Mouse (Mus musculus) monocyte, adult 2 months (primary cell): ENCODE data around the gene Gm9833.
"Not testable (repeated sequence)": the region's sequence is repeated elsewhere in the genome, so short reads cannot be mapped to it uniquely, and the experiment has no call there.

Experiments used
- DNase-seq, 2 experiments: peaks; one replicate each; pipeline ENCODE4 v3.0.0; 2022; ENCODE audit warnings: low spot score in 2 of 2, low read depth in 1 of 2

Gm9833 gene

DNA sequence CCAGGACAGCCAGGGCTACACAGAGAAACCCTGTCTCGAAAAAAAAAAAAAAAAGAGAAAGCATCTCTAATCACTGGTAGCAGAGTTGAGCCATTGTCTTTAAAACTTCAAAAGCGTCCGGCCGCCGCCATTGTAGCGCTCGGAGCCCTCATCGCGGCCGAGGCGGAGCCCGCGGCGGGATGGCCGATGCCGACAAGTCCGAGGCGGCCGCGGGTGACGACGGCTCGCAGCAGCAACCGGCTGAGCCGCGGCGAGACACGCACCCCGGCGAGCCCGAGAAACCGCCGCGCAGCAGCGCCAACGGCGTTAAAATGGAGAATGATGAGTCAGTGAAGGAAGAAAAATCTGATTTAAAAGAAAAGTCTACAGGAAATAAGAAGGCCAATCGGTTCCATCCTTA, at the start of gene Gm9833:
Gm9833 (plus strand) TSS at position 117 of the 400 bp plus-strand sequence.
- DNase-seq, result not testable (repeated sequence)

DNA sequence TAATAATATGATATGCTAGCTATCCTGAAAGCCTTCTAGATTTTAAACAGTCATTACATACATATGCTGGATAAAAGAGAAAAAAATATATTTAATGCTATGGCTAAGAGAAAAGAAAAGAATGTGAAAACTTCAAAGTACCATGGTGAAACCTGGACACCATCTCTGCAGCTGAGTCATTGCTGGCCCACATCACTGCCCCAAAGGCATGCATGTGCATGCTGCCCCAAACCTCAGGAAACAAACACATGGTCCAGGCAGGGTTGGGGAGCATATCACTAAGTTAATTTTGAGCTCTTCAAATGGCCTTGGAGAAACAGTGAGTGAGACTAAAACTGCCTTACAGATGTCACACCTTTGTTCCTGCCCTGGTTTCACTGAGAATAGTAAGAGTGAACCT, 17.8 kb upstream of the Gm9833 start:
- DNase-seq, result no peak

DNA sequence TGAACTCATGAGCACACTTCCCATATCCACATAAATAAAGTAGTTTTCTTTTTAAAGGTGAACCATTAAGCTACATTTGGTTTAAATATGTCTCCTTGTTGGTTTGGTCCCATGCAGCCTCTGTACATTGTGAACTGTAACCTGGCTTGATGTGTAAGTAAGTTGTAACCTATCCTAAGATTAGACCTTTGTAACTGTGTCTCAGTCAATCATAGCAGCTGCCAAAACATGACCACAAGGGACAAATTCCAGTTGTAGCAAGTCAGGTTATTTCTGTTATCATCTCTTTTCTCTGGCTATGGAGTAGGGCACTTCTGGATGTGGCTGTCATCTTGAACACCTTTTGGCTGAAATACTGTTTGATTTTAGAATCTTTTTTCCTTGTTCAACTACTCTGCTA, 12.1 kb upstream of the Gm9833 start:
- no peak for DNase-seq

DNA sequence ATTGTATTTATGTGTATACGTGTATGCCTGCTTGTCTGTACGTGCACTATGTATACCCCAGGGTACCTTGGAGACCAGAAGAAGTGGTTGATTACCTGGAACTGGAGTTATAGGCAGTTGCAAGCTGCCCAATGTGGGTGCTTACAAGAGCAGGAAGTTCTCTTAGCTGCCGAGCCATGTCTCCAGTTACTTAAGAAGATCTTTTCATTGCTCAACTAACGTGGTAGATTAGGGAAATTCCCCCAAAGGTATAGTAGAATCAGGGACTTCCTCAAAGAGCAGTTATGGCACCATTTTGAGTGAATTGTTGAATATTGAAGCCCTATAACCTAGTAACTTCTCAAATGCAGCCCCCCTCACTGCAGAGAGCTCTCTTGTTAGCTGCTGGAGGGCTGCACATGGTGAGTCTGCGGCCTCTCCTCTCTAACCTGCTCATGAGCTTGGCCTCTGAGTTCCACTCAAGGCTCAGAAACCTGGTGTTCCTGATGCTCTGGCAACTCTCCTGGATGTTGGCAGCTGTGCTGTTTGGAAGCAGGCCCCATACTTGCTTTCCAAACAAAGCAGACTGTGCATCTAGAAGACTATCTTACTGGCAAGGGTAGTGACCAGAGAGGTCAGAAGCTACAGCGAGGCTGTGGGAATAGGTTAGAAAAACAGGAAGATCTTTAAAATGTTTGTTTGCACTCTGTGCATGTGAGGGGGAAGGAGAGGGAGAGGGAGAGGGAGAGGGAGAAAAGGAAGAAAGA, 10.6 kb upstream of the Gm9833 start:
- DNase-seq, result peak in 1 of 2 experiments; percentile 20

DNA sequence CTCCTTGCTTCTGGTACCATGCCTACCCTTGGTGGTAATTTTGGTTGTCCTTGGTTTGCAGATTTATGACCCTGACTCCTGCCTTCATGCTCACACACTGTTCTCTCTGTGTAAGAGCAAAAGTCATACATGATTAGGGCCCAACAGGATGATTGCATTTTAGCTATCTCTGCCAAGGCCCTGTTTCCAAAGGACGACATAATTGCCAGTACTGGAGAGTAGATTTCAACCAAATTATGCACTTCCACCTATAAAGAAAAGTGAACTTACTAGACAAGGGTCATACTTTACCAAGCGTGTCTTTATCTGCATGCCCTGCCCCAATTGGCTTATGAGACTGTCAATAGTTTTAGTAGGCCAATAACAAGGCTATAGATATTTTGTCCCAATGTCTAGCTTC, 9.8 kb upstream of the Gm9833 start:
- no peak for DNase-seq

DNA sequence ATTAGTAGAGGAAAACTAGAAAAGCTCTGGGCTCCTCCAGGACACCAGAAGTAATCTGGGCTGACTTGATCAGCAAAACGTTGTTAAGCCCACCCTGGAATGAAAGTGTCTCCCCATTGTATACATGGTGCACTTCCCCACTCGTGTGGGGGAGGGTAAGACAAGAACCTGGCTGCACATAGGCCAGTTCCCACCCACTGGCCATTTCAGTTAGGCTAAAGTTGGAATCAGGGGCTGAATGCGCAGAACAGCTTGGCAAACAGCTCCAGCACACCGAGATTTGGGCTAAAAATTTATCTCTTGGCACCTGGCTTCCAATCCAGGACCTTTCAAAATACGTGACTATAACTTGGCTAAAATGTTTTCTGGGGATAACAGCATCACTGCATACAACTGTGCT, 6.6 kb upstream of the Gm9833 start:
- DNase-seq, result no peak

DNA sequence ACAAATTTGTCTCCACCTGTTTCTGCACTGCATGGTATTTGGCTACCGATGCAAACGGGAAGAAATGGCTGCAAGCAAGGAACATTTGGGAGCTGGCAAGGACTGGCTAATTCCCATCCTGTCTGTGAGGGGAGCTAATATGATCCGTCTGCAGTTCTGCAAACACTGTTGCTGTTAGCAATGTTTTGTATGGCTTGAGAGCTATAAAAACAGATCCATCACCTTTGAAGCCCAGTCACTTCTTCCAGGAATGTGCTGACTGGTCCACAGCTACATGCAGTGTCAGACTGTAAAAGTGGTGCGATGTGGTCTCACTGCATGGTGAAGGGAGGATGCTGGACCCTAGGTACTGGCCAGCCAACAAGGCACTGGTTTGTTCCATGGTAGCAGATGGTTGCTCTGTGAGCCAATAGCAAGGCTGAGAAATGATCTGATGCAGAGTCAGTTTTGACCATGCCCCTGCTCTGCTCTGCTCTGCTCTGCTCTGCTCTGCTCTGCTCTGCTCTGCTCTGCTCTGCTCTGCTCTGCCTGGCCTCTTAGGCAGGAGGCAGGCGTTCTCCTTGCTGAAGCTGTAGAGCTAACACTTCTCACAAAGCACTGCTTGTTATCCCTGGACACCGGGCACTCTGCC, 5.9 kb upstream of the Gm9833 start:
- no peak for DNase-seq

DNA sequence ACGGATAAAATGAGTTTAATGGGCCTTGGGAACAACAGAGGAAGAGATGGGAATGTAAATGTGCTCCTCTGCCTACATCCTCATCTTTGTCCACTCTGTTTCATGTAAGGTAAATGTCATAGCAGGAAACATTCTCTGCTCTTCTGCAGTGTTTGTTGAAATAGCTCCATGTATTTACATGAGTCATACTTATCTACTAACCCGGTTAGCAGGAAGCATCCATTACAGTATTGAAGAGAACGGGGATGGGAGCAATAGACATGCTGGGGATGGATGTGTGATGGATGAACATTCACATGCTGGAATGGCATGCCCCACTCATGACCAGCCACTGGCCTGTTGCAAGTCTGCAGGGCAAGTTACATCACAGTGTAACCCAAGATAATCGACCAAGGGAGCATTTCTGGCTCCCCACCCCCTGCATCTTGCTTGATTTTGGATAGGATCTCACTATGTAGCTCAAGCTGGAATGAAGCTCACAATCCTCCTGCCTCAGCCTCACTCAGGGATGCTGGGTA, 5.3 kb upstream of the Gm9833 start:
- no peak for DNase-seq

DNA sequence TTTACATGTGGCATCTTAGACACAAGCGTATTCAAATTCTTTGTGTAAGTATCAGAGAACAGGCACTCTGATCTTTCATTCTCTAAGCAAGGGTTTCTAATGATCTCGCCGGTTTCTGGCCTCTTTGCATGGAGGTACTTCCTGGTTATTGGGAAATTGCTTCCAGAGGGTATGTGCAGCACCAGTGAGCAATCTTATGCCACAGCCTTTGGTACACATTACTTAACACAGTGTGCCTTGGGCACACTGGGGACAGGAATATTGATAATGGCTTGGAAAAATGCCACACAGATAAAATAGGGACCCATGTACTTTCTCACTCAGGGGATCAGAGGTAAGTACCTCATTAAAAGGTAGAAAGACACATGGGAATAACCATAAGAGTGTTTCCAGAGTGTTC, 3.8 kb upstream of the Gm9833 start:
- no peak for DNase-seq

DNA sequence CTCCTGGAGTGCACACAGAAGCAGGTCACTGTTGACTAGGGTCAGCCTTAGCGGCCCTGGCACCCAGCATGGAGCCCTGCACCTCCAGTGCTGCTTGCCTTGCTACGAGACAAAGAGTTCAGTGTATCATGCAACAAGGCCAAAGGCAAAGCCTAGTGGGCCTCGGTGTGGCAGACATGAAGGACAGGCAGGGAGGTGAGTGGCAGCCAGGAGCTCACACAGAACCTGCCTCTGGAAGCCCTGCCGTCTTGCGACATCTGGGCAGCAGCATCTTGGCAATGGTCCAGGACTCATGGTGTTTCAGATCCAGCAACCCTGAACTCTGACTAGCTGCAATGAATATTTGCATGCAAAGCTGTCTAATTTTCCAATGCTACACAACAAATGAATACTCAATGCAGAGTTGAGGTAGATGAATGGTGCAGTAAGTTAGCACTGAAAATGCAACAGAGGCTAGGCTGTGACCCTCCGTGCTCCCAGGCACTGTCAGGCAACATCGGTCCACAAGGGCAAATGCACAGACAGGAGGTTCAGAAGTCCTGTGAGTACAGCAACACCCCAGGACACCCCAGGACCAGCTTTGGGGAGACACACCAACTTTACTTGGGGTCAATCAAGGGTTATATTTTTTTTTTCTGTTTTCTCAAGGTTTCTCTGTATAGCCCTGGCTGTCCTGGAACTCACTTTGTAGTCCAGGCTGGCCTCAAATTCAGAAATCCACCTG, 2.4 kb upstream of the Gm9833 start:
- DNase-seq, result no peak

DNA sequence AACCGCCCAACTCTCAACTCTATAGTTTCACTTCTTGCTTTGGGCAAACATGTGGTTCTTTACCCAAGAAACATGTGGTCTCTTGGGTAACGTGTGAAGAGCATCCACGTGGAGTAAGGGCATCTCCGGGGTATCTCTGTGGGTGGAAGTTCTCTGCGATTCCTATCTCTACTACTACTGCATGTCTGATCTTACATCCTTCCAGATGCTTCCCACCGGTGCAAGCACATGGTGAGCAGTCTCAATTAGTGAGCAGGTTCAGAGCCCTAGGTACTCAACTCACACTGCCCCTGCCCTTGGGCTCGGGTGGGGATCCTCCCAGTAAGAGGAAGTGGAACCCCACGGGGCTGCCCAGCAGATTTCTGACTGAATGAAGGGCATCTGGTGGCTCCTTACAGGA, 399 bp upstream of the Gm9833 start:
- DNase-seq, result peak; percentile 38 to 50

DNA sequence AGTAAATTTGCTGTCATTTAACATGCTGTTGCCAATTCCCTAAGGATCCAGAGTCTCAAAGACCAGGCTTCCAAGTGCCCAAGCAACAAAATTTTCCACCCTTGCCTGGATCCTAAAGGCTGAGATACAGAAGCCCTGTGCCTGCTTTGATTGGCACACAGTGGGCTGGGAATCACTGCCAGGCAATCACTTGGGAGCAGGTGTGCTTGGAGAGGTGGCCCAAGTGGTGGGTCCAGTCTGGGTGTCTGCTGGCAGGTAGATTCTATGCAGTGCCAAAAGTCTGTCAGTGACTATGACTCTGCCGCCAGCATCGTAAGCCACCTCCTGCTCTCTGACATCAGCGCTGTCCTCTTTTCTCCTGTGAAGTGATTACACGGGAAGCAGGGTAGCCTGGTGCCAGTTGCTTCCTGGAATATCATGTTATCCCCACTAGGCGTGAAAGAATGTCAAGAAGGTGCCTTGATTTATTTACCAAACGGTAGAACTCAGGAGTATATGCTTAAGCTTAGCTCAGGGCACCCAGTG, 3.8 kb downstream of the Gm9833 start:
- DNase-seq, result no peak

DNA sequence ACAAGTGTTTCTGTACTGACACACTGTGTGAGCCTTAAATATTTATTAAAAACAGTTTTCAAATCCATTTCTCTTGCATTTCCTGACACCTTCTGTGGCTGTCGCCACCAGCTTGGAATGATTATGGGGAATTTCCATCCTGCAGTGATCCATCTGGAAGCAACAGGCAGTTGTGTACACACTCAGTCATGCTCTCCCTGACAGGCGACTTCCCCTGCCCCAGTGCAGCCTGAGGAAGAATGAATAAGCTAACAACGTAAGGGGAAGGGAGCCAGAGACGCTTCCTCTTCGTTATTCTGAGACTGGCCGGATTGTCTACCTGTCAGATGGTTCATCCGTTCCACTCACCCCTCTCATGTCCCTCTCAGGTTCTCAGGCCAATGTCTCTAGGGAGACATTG, 4.6 kb downstream of the Gm9833 start:
- DNase-seq, result no peak

DNA sequence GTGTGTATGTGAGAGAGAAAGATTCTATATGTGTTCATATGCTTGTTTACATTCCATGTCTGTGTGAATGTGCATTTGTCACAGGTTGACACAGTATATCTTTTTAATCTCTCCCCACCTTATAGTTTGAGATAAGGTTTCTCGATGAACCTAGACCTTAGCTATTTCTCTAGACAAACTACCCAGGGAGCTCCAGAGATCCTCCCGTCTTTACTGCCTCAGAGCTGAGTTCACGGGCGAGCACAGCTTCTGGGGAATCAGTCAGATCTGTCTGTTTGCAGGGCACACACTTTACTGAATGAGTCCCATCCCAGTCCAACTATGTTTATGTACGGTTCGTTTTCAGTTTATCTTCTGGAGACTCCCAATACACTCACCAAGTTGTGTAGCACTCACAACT, 5.0 kb downstream of the Gm9833 start:
- no peak for DNase-seq

DNA sequence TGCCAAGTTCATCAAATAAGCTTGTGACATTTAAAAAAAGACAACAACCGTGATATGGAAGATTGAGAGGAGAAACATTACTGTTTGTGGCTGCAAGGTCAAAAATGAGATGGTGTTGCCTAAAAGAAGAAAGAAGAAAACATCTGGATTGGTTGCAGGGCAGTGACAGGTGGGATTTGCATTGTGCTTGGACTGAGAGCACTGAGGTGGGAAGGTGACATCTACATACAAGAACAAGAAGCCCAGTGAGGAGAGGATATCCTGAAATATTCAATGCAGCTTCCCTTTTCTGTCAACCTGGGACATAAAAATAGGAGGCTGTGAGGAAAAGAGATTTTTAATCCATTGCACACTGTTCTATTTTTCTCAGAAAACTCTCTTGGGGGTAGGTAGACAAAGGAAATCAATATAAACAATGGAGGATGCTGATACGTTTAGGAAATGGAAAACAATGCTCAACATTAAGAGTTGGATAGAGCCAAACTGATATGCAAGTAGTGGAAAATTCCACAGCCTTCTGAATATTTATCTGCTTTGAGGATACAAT, 7.2 kb downstream of the Gm9833 start:
- no peak for DNase-seq

DNA sequence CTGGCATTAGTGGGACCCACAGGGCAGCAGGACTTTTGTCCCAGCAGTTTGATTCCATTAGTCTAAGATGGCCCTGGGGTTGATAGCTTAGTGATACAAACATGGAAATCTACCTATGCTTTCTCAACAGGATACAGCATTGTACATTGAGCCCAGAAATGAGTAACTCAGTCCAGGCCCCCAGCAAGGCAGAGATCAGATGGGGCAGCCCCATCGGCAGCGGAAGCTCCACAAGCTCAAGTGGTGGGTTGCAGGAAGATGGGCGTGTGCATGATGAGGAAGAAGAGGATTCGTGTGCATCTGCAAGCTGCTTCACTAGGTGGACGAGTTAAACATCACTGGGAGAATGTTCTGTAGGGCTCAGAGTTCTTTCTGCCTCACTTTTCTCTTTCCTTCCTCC, 11.8 kb downstream of the Gm9833 start:
- no peak for DNase-seq

DNA sequence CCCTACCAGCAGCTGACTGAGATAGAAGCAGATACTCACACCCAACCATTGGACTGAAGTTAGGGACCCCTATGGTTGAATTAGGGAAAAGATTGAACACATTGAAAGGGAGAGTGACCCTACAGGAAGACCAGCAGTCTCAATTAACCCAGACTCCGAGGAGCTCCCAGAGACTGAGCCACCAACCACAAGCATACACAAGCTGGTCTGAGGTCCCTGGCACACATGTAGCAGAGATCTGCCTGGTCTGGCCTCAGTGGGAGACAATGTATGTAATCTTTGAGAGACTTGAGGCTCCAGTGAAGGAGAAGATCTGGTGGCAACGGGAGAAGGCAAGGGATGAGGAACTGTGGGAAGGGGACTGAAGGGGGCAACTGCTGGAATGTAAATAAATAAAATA, 23.7 kb downstream of the Gm9833 start:
- no peak for DNase-seq

DNA sequence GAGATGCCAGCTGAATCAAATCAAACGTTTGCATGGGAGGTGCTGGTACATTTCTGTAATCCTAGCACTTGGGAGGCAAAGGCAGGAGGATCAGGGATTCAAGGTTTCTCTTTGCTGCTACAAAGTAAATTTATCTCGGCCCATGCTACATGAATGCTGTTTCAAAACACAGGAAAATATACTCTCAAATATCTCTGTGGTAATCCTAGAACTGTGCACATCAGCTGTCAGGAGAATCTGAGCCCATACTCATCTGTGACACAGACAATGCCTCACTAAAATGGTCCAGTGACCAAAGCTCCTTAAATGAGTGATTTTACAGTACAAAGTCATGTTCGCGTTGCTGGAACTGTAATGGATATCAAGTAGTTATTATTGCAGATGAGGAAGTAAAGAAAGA, 24.3 kb downstream of the Gm9833 start:
- DNase-seq, result no peak

DNA sequence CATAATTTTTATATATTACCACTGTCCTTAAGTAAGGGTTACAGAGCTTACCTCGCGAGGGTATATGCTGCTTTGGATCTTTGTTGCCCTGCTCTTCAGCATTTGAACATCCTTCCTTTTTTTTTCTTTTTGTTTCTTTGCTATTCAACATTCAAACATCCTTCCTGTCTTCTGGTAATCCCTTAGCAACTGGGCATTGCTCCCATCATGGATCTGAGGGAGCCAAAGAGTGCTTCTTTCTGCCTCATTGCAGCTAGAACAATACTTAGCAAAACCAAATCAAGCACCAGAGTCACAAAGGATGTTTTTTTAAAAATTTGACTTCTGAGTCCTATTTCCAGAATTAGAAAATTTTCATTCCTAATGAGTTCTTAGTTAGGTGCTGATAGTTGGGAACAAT, 24.8 kb downstream of the Gm9833 start:
- no peak for DNase-seq

DNA sequence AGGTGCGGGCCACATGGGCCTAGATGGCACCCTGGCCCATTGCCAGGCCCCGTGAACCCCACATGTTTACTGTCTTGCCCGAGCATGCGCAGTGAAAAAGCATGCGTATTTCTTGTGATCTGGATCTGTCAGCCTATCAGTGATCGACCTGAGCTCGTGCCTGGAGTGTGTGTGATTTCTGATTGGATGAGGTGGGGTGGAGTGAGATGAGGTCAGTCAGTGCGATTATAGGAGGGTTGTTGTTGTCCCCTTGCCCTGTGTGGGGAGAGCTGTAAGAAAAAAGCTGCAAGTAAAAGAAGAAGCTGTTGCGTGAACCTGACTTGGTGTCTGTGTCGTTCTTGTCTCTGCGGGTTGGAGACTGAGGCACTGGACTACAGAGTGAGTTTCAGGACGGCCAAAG, 28.6 kb downstream of the Gm9833 start:
- no peak for DNase-seq

DNA sequence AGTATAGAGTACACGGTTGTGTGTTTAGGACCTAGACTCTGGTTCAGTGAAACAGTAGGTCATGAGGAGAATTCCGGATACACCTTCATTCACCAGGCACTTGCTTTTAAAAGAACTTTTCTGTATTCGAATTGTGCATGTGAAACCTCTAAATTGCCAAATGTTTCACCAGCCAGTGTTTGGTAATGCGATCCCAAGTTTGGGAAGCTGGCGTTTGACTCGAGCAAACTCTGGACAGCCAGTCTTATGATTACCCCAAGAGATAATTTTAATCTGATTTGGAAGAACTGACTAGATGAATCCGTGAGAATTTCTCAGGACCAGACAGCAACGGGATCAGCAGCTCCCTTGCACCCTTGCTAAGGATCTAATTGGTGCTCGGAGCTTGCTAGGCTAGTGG, 33.3 kb downstream of the Gm9833 start:
- DNase-seq, result no peak
